Mouse (Mus musculus) ES-E14 (cell line): ENCODE results near the gene Car8.

Experiments used
- CHD2 ChIP-seq: IDR thresholded peaks from 2 replicates; pipeline ENCODE4 v1.6.1; 2014; ENCODE audit warnings: mild to moderate bottlenecking, low read depth, low read length, inconsistent platforms
- HCFC1 ChIP-seq: IDR thresholded peaks from 2 replicates; pipeline ENCODE4 v1.6.1; 2012; ENCODE audit warnings: low read length, inconsistent platforms, borderline replicate concordance; ENCODE audit not compliant: insufficient read depth
- MAFK ChIP-seq: IDR thresholded peaks from 2 replicates; pipeline ENCODE4 v1.6.1; 2014; ENCODE audit warnings: mild to moderate bottlenecking, low read depth, low read length, inconsistent platforms; ENCODE audit not compliant: insufficient read depth
- ZC3H11A ChIP-seq: IDR thresholded peaks from 2 replicates; pipeline ENCODE4 v1.6.1; 2012; ENCODE audit warnings: low read depth, mild to moderate bottlenecking, inconsistent platforms, low read length, borderline replicate concordance

DNA sequence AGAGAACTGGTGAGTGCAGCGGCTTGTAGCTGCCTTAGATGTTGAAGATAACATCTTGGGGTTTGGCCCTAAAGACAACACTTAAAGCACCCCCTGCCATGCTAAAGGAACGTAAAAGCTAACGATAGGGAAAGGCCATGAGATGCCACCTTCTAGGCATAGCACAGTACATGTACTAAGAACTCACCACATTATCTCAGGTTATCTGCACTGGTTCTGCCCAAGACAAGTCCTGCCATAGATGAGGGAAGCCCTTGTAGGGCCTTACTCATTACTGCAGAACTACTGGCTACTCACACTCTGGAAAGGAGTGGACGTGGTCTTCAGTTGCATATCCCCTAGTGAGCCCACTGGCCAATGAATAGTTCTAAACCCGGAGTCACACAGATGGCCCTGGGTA is 21.6 kb downstream of the Car8 start:
- TF ChIP-seq HCFC1: no peak
- TF ChIP-seq MAFK: no peak
- TF ChIP-seq CHD2: no peak
- TF ChIP-seq ZC3H11A: no peak
